Mouse (Mus musculus) E14TG2a.4 (cell line): ENCODE data around the gene Spocd1.

Experiments used
- CTCF ChIP-seq: conservative IDR thresholded peaks from 2 replicates; pipeline ENCODE4 v1.5.1; 2014; ENCODE audit warnings: low read length
- NANOG ChIP-seq: IDR thresholded peaks from 2 replicates; pipeline ENCODE4 v1.6.1; 2014; ENCODE audit warnings: borderline replicate concordance, low read length, mixed read lengths

- no peak for TF ChIP-seq CTCF
- no peak for TF ChIP-seq NANOG
These were observed 72.7 kb downstream of the Spocd1 start for GRCm38 (mm10) chr4:130001710-130002109.
